Comparison of ENCODE assay signal across 9 mouse cellular contexts in genomic region chr14:121108439-121109115, GRCm38 (mm10).
DNase-seq lines count a peak whose midpoint lies in the region; ATAC-seq and TF ChIP-seq lines count a peak whose summit lies in the region.
"Had no signal": no experiment of that assay in that cellular context is flagged by ENCODE, and none has a peak within 500 bp of the region (broad histone marks: within the 10 kb centered on the region; RNA-seq: fewer than 3 reads in every experiment).

No protein-coding gene starts in this region.

- no peak overlapping the region for H3K4me3 ChIP-seq in layer of hippocampus, adult 2 months
- H3K4me3 ChIP-seq in heart, embryonic 13.5 days: no peak overlapping the region
- no peak overlapping the region for H3K4me3 ChIP-seq in midbrain, embryonic 16.5 days (ENCODE audit: low read depth, low read length)

- no peak for DNase-seq in layer of hippocampus, adult 2 months (ENCODE audit: low spot score in 2 of 2)
- no peak for DNase-seq in layer of hippocampus, adult 8-10 months (ENCODE audit: low spot score in 2 of 2)
- peak; percentile 65 to 82 for DNase-seq in kidney, postnatal 25 days
- DNase-seq in urinary bladder, adult 2 months (ENCODE audit: low spot score): no peak
- DNase-seq in right cerebral cortex, postnatal 14 days: no peak
- DNase-seq in spleen, adult 12 weeks (ENCODE audit: low spot score): no peak

- WGBS in heart, embryonic 13.5 days: 21% methylated on average over 8 of the region's 8 CpGs
- 17% methylated on average over 8 of the region's 8 CpGs for whole genome bisulfite sequencing in midbrain, embryonic 16.5 days

- peak overlapping the region; percentile 33 for H3K4me2 ChIP-seq in heart, embryonic 13.5 days
- no peak overlapping the region for H3K4me2 ChIP-seq in midbrain, embryonic 16.5 days (ENCODE audit: low read length)

- H3K4me1 ChIP-seq in heart, embryonic 13.5 days: peaks cover 72% of the 10 kb centered on the region
- H3K4me1 ChIP-seq in midbrain, embryonic 16.5 days (ENCODE audit: control insufficient read depth, insufficient read depth, low read length): peaks cover 15% of the 10 kb centered on the region

- no peaks in the 10 kb centered on the region for H3K27me3 ChIP-seq in heart, embryonic 13.5 days (replicated peaks)
- no peaks in the 10 kb centered on the region for H3K27me3 ChIP-seq in midbrain, embryonic 16.5 days (ENCODE audit: control insufficient read depth, insufficient read depth, low read depth, low read length)

- H3K27ac ChIP-seq in layer of hippocampus, adult 2 months: peak overlapping the region; percentile 89
- H3K27ac ChIP-seq in heart, embryonic 13.5 days (replicated peaks): peak overlapping the region; percentile 83
- H3K27ac ChIP-seq in midbrain, embryonic 16.5 days (ENCODE audit: low read length): peak overlapping the region; percentile 53
- H3K27ac ChIP-seq: macrophage had no signal

- TF ChIP-seq CTCF in layer of hippocampus, adult 2 months (conservative IDR thresholded peaks at IDR 0.05): no peak

- H3K36me3 ChIP-seq in heart, embryonic 13.5 days: peaks cover 10% of the 10 kb centered on the region
- H3K36me3 ChIP-seq in midbrain, embryonic 16.5 days (ENCODE audit: control insufficient read depth, insufficient read depth, low read length): no peaks in the 10 kb centered on the region

- H3K9me3 ChIP-seq in heart, embryonic 13.5 days: no peaks in the 10 kb centered on the region
- no peaks in the 10 kb centered on the region for H3K9me3 ChIP-seq in midbrain, embryonic 16.5 days (replicated peaks; ENCODE audit: control insufficient read depth, low read length, poor library complexity, severe bottlenecking)

- H3K9ac ChIP-seq in heart, embryonic 13.5 days: peak overlapping the region; percentile 52
- no peak overlapping the region for H3K9ac ChIP-seq in midbrain, embryonic 16.5 days (ENCODE audit: low read depth, low read length)

- ATAC-seq in heart, embryonic 13.5 days (ENCODE audit: extremely low read depth, insufficient number of reproducible peaks, low FRiP score, low TSS enrichment): no peak
- ATAC-seq in midbrain, embryonic 16.5 days: no peak

Comparison
In these comparisons a context has a peak if more than half of its experiments do, and no peak if none do; other contexts are left out.
1. DNase-seq: peak in kidney, postnatal 25 days (2 of 2); none in layer of hippocampus, adult 2 months (0 of 2), layer of hippocampus, adult 8-10 months (0 of 2), urinary bladder, adult 2 months (single experiment), right cerebral cortex, postnatal 14 days (single experiment) and spleen, adult 12 weeks (single experiment).
2. Peak in every context shown above with its lines, with median percentiles within 50 percentile points of each other: H3K27ac ChIP-seq.